Mouse (Mus musculus) cerebellum, postnatal 10 days (tissue): ENCODE data around the gene Nol6.
"Not testable (repeated sequence)": the region's sequence is repeated elsewhere in the genome, so short reads cannot be mapped to it uniquely, and the experiment has no call there.

Source experiments
- DNase-seq, 2 experiments: peaks; one replicate each; pipeline ENCODE4 v3.0.0; 2021; ENCODE audit warnings: mixed read lengths in 2 of 2

Gene Nol6

GRCm38 (mm10) chr4:41116817-41117216 is 7.4 kb downstream of the Nol6 start:
- no peak for DNase-seq

- DNase-seq, result no peak
Measured at GRCm38 (mm10) chr4:41115793-41116192, 8.5 kb downstream of the Nol6 start.

GRCm38 (mm10) chr4:41115074-41115473 is 9.2 kb downstream of the Nol6 start:
- no peak for DNase-seq

- no peak for DNase-seq
Measured at GRCm38 (mm10) chr4:41114358-41115070, 9.7 kb downstream of the Nol6 start.

- DNase-seq, result no peak
Measured at GRCm38 (mm10) chr4:41108717-41109425, 15.4 kb downstream of the Nol6 start.

GRCm38 (mm10) chr4:41107440-41107839 is 16.8 kb downstream of the Nol6 start:
- peak; percentile 76 to 79 for DNase-seq

- no peak for DNase-seq
Measured at GRCm38 (mm10) chr4:41102901-41103300, 21.4 kb downstream of the Nol6 start.

GRCm38 (mm10) chr4:41100986-41101385 is 23.3 kb downstream of the Nol6 start:
- DNase-seq, result no peak

- no peak for DNase-seq
Measured at GRCm38 (mm10) chr4:41098577-41098951, 25.7 kb downstream of the Nol6 start.

- DNase-seq, result peak; percentile 58 to 66
Measured at GRCm38 (mm10) chr4:41097871-41098576, 26.2 kb downstream of the Nol6 start, which contains the start of gene Aqp3. TSS of gene Aqp3 (minus strand) at chr4:41098183.

- no peak for DNase-seq
Measured at GRCm38 (mm10) chr4:41097381-41097780, 26.9 kb downstream of the Nol6 start.

GRCm38 (mm10) chr4:41096794-41097193 is 27.5 kb downstream of the Nol6 start:
- no peak for DNase-seq

- no peak for DNase-seq
Measured at GRCm38 (mm10) chr4:41096169-41096568, 28.1 kb downstream of the Nol6 start.

- no peak for DNase-seq
Measured at GRCm38 (mm10) chr4:41094361-41094760, 29.9 kb downstream of the Nol6 start.

GRCm38 (mm10) chr4:41092958-41093357 is 31.3 kb downstream of the Nol6 start:
- no peak for DNase-seq

- DNase-seq, result no peak
Measured at GRCm38 (mm10) chr4:41091391-41091790, 32.9 kb downstream of the Nol6 start.

GRCm38 (mm10) chr4:41089705-41090104 is 34.5 kb downstream of the Nol6 start:
- no peak for DNase-seq

- DNase-seq, result no peak
Measured at GRCm38 (mm10) chr4:41089189-41089588, 35.1 kb downstream of the Nol6 start.

GRCm38 (mm10) chr4:41087459-41088298 is 36.6 kb downstream of the Nol6 start:
- DNase-seq, result no peak

- DNase-seq, result no peak
Measured at GRCm38 (mm10) chr4:41086947-41087346, 37.3 kb downstream of the Nol6 start.

- no peak for DNase-seq
Measured at GRCm38 (mm10) chr4:41084819-41085218, 39.4 kb downstream of the Nol6 start.

- not testable (repeated sequence) for DNase-seq
Measured at GRCm38 (mm10) chr4:41082803-41083202, 41.5 kb downstream of the Nol6 start.

- DNase-seq, result no peak
Measured at GRCm38 (mm10) chr4:41081733-41082132, 42.5 kb downstream of the Nol6 start.
